Mouse (Mus musculus): ENCODE measurements around the gene Chrnd. TPM values are rescaled to one million over a fixed set of nuclear protein-coding genes. Genes with fewer than 3 reads are reported as not detected.
A peak's percentile ranks its signal among the peaks of the same experiment; 100 is the strongest.

Gene Chrnd
- total RNA-seq, 2 experiments from 2014 or later = 8.0 to 8.2 TPM

DNA sequence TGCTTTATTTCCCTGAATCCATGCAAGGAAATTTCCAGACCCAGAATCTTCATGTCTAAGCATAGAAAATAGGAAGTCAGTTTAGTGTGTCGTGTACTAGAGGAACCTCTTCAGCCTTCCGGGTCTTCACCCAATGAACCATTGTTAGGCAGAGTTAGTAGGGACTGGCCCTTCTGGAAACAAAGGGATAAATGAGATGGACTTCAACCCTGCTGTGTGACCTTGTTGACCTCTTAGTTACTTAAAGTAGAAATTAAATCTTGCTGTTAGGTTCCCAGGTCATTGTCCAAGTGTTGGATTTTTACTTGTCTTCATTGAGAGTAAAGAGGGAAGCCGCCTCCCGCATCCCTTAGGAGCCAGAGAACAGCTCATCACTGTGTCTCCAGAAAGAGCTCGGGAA lies 40.2 kb downstream of the Chrnd start:
- DNase-seq = no peak

DNA sequence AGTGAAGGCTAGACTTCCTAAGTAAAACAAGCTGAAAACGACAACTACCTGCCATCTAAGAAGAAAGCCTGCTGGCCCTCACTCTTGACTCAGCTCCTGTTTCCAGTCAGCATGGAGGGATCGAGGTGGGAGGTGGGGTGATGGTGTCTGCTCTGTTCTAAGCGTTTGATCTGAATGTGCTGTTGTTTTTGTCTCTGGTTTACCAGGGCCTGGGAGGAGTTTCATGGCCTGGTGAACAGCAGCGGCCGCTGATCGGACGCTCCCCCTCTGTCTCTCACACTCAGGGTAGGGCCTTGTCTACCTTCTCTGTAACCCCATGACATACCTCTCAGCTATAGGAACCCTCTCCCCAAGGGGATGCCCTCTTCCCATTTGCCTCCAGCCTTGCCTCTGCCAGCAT lies 41.8 kb downstream of the Chrnd start:
- DNase-seq = no peak

DNA sequence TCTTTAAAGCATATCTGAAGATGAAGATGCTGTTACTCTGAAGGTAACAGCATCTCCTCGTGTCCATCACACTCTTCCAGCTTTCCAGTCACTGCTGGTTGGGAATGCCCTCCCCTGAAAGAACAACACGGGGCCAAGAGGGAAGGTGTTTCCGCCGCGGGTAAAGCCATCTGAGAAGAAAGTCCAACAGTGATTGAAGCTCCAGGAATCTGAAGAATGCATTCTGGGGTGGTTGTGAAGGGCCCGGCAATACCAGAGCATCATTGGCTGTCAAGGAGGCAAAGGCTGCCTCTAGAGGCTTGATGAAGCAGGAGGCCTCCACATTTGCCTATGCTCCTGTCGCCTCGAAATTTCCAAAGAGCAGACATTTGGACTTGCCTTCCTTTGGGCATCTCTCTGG lies 48.6 kb downstream of the Chrnd start:
- DNase-seq = no peak

DNA sequence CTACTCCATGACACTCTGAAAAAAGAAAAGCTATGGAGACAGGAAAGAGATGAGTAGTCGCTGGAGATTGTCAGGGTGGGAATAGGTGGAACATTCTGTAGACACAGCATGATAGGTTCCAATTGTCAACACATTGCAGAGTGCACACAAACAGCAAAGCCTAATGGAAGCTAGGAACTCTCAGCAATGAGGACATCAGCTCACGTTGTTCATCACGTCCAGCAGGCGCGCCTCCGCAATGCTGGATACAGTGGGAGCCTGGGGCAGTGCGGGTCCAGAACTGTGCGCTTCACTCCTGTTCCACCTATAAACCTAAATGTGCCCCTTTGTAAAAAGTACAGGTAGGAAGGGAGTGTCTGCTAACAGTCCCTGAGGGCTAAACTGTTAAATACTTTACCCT lies 52.6 kb downstream of the Chrnd start:
- no peak for DNase-seq

DNA sequence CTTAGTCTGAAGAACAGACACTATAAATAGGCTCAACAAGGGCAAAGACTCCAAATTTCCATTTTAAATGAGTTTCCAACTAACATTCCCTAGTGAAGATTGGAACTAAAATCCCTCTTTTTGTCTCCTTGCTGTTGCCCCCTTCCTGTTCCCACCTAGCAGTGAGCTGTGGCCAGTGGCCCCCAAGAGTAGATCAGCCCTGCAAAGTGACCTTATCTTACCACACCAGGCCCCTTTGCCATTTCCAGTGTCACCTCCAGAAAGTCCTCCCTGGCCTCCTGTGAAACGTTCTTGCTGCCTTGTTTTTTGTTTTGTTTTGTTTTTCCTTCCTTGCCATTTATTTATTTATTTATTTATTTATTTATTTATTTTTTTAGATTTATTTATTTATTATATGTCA lies 55.0 kb downstream of the Chrnd start:
- no peak for DNase-seq

DNA sequence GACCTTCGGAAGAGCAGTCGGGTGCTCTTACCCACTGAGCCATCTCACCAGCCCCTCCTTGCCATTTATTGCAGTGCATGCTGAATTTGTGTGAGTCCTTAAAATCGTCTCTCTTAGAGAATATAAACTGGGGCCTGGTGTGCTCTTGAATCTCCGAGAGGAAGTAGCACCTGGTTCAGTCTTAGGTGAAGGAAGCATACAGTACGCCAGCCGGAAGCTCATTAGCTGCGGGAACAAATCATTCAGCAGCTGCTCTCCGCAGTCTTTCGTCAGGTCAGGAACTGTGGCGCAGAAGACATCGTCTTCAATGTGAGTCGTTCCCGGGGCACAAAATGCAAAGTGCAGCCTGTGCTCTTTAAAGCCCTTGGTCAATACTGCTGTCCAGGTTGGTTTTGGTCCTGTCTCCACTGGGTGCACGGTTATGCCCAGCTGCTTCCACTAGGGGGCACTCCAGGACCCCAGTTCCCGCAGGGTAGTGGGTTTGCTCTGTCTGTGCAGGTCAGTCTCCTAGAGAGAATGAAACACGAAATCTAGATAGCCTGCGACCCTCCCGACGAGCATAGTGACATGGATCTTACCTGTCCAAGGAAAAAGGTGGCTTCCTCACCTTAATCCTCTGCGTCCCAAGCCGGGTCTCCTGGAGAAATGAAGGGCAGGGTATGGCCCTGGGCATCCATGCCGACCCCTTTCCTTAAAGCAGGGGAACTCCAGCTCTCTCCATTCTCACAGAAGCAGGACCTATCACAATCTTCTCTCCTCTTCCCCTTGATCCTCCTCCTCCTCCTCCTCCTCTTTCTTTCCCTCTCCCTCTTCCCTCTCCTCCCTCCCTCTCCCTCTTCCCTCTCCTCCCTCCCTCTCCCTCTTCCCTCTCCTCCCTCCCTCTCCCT lies 55.8 kb downstream of the Chrnd start:
- peak; percentile 84 for DNase-seq

Other genes starting within 250 kb of the Chrnd start
- not detected for gene Alppl2, start 100.7 kb upstream of the Chrnd start, total RNA-seq (2021)
- not detected for gene Alpi, start 89.0 kb upstream of the Chrnd start, total RNA-seq (2021)
- not detected for gene Akp3, start 65.6 kb upstream of the Chrnd start, total RNA-seq (2021)
- gene Ecel1, start 34.1 kb upstream of the Chrnd start, total RNA-seq (2021) = under 1 TPM in 1 of 2 experiments, not detected in 1; 0.09 TPM
- not detected for gene Prss56, start 7.3 kb upstream of the Chrnd start, total RNA-seq (2021)
- 1 to 10 TPM; 3.0 to 3.5 TPM for gene Chrng, start 14.1 kb downstream of the Chrnd start, total RNA-seq (2021)
- 10 to 100 TPM; 66.3 to 70.8 TPM for gene Eif4e2, start 23.3 kb downstream of the Chrnd start, total RNA-seq (2021)
- gene Efhd1, start 73.8 kb downstream of the Chrnd start, total RNA-seq (2021) = 10 to 100 TPM; 14.8 to 16.2 TPM
- 10 to 100 TPM; 41.6 to 47.5 TPM for gene Gigyf2, start 136.4 kb downstream of the Chrnd start, total RNA-seq (2021)
- under 1 TPM in 1 of 2 experiments, not detected in 1; 0.19 TPM for gene Kcnj13, start 204.1 kb downstream of the Chrnd start, total RNA-seq (2021)